Mouse (Mus musculus) myocyte (in vitro differentiated cells): Measurements from ENCODE around the gene Swap70. TPM values are rescaled to one million over a fixed set of nuclear protein-coding genes. Genes with fewer than 3 reads are reported as not detected.

Experiments used
- H3K27me3 ChIP-seq: one replicate; pipeline ENCODE4 v1.6.1; 2011; ENCODE audit not compliant: control insufficient read depth, insufficient read depth, insufficient read length
- H3K36me3 ChIP-seq: one replicate; pipeline ENCODE4 v1.6.1; 2011; ENCODE audit not compliant: control insufficient read depth, insufficient read depth
- H3K4me2 ChIP-seq: one replicate; pipeline ENCODE4 v1.6.1; 2011; ENCODE audit warnings: low read depth, control low read depth
- H3K4me3 ChIP-seq: one replicate; pipeline ENCODE4 v1.5.1; 2011; ENCODE audit warnings: mild to moderate bottlenecking, control low read depth, moderate library complexity
- H3K79me2 ChIP-seq: one replicate; pipeline ENCODE4 v1.6.1; 2011; ENCODE audit not compliant: control insufficient read depth, insufficient read depth
- H3ac ChIP-seq: one replicate; pipeline ENCODE4 v1.6.1; 2011; ENCODE audit not compliant: control insufficient read depth, insufficient read length
- CEBPB ChIP-seq: IDR thresholded peaks from 2 replicates; pipeline ENCODE4 v1.6.1; 2011; ENCODE audit warnings: mild to moderate bottlenecking, moderate library complexity; ENCODE audit not compliant: poor library complexity, insufficient read depth, severe bottlenecking
- E2F4 ChIP-seq: IDR thresholded peaks from one replicate; pipeline ENCODE4 v1.6.1; 2011; ENCODE audit warnings: mild to moderate bottlenecking, control low read depth, moderate library complexity; ENCODE audit not compliant: insufficient read depth
- MAX ChIP-seq: IDR thresholded peaks from one replicate; pipeline ENCODE4 v1.6.1; 2011; ENCODE audit warnings: low read depth, mild to moderate bottlenecking, control low read depth
- MYOD1 ChIP-seq, 3 experiments: IDR thresholded peaks; one replicate each; pipeline ENCODE4 v1.6.1; 2011; ENCODE audit warnings: control low read depth in 2 of 3, low read depth in 2 of 3, mild to moderate bottlenecking in 2 of 3, moderate library complexity in 1 of 3; ENCODE audit not compliant: insufficient read length in 2 of 3, control insufficient read depth in 1 of 3
- MYOG ChIP-seq, 3 experiments: IDR thresholded peaks; one replicate each; pipeline ENCODE4 v1.6.1; 2011; ENCODE audit warnings: control low read depth in 2 of 3, low read depth in 2 of 3, mild to moderate bottlenecking in 2 of 3; ENCODE audit not compliant: insufficient read length in 2 of 3, control insufficient read depth in 1 of 3, insufficient read depth in 1 of 3
- POLR2A ChIP-seq: IDR thresholded peaks from one replicate; pipeline ENCODE4 v1.6.1; 2011; ENCODE audit warnings: low read depth, mild to moderate bottlenecking, control low read depth, moderate library complexity; ENCODE audit not compliant: insufficient read length
- POLR2AphosphoS2 ChIP-seq: IDR thresholded peaks from one replicate; pipeline ENCODE4 v1.6.1; 2011; ENCODE audit warnings: low read depth, control low read depth; ENCODE audit not compliant: insufficient read length
- REST ChIP-seq: IDR thresholded peaks from one replicate; pipeline ENCODE4 v1.6.1; 2011; ENCODE audit warnings: mild to moderate bottlenecking, control low read depth, moderate library complexity; ENCODE audit not compliant: insufficient read depth, insufficient read length
- SRF ChIP-seq: IDR thresholded peaks from one replicate; pipeline ENCODE4 v1.6.1; 2011; ENCODE audit warnings: low read depth; ENCODE audit not compliant: control insufficient read depth, insufficient read length
- TCF12 ChIP-seq: IDR thresholded peaks from one replicate; pipeline ENCODE4 v1.6.1; 2011; ENCODE audit warnings: mild to moderate bottlenecking, control low read depth; ENCODE audit not compliant: poor library complexity, insufficient read depth, severe bottlenecking
- TCF3 ChIP-seq: IDR thresholded peaks from one replicate; pipeline ENCODE4 v1.6.1; 2011; ENCODE audit warnings: low read depth, control low read depth; ENCODE audit not compliant: insufficient read length
- USF1 ChIP-seq: IDR thresholded peaks from one replicate; pipeline ENCODE4 v1.6.1; 2011; ENCODE audit warnings: low read depth, mild to moderate bottlenecking, control low read depth, moderate library complexity
- polyA plus RNA-seq: library from polyadenylated mRNA; unstranded; fragments of >200 nt; fragmentation: generic; extraction: Trizol; gene quantifications from one replicate; pipeline ENCODE4 v1.2.1, GENCODE M21; 2012; ENCODE audit warnings: missing spikeins

Gene Swap70
- polyA plus RNA-seq, 1 experiment: 11.4 TPM

DNA sequence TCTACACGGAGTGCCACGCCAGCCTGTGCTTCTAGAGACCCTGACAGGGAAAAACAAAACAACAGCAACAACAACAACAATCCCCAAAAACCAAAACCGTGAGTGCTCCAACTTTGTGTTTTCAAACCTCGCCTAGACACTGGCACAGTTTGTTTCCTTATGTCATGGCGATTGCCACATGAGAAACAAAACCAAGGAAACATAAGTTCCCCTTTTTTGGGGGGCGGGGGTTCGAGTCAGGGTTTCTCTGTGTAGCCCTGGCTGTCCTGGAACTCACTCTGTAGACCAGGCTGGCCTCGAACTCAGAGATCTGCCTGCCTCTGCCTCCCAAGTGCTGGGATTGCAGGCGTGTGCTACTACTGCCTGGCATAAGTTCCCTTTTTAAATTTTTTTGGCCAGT is 46.5 kb downstream of the Swap70 start:
- TF ChIP-seq USF1 (no peak), TCF3 (no peak), TCF12 (no peak), POLR2A (no peak), SRF (no peak), CEBPB (no peak), MYOD1 (IDR thresholded peaks at IDR 0.05; ENCODE audit: control insufficient read depth in 1 of 3, insufficient read length in 2 of 3, low read depth in 2 of 3) (no peak), MYOG (IDR thresholded peaks at IDR 0.05; ENCODE audit: control insufficient read depth in 1 of 3, insufficient read depth in 1 of 3, insufficient read length in 2 of 3, low read depth in 2 of 3) (no peak), E2F4 (no peak), MAX (no peak), REST (no peak)
- Histone ChIP-seq H3K36me3 (peaks cover 19% of the 10 kb centered on the region), H3K79me2 (no peaks in the 10 kb centered on the region), H3K4me3 (no peak overlapping the region), H3K4me2 (no peak overlapping the region), H3ac (no peak overlapping the region), H3K27me3 (no peaks in the 10 kb centered on the region)

- H3K4me3 ChIP-seq: no peak overlapping the region
- TF ChIP-seq POLR2AphosphoS2: no peak
- TF ChIP-seq TCF3: no peak
- no peak for TF ChIP-seq REST
- no peak for TF ChIP-seq MYOG (IDR thresholded peaks at IDR 0.05; ENCODE audit: control insufficient read depth in 1 of 3, insufficient read depth in 1 of 3, insufficient read length in 2 of 3, low read depth in 2 of 3)
- no peak for TF ChIP-seq CEBPB
- no peak for TF ChIP-seq SRF
- TF ChIP-seq USF1: no peak
- peaks cover 16% of the 10 kb centered on the region for H3K36me3 ChIP-seq
- H3K4me2 ChIP-seq: no peak overlapping the region
- no peak overlapping the region for H3ac ChIP-seq
- H3K79me2 ChIP-seq: no peaks in the 10 kb centered on the region
- no peaks in the 10 kb centered on the region for H3K27me3 ChIP-seq
These were observed 47.0 kb downstream of the Swap70 start for GRCm38 (mm10) chr7:110268511-110268910.

DNA sequence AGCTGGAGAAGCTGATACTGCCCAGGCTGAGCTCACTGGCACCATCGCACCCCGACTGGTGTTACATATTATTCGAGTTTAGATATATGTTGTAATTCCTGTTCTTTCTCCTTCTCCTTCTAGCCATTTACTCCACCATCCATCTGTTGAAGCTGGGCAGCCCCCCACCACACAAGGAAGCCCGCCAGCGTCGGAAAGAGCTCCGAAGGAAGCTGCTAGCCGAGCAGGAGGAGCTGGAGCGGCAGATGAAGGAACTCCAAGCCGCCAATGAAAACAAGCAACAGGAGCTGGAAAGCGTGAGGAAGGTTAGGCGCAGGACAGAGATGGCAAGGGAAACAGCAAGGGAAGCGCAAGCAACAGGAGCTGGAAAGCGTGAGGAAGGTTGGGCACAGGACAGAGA is 48.3 kb downstream of the Swap70 start:
- no peak overlapping the region for H3ac ChIP-seq
- no peak overlapping the region for H3K4me3 ChIP-seq
- no peak for TF ChIP-seq TCF12
- TF ChIP-seq CEBPB: no peak
- TF ChIP-seq POLR2AphosphoS2: no peak
- no peak for TF ChIP-seq TCF3
- no peaks in the 10 kb centered on the region for H3K79me2 ChIP-seq
- H3K27me3 ChIP-seq: no peaks in the 10 kb centered on the region
- peaks cover 9% of the 10 kb centered on the region for H3K36me3 ChIP-seq
- no peak overlapping the region for H3K4me2 ChIP-seq

DNA sequence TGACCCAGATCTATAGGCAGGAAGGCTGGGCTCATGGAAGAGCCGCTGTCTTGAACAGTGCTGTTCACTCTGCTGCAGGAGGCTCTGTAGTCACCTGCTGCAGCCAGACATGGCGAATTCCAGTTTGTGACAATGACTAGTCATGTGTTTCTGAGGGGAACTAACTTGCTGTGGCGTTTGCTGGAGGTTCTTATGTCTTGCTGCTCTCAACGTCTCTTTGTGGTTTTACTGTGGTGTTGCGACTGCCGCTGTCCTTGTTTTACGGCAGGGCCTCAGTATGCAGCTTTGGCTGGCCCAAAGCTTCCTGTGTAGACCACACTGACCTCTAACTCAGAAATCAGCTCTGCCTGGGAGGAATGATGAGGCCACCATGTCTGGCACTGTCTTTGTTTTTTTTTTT is 48.9 kb downstream of the Swap70 start:
- Histone ChIP-seq H3K4me3 (no peak overlapping the region), H3K27me3 (no peaks in the 10 kb centered on the region), H3ac (no peak overlapping the region), H3K36me3 (peaks cover 9% of the 10 kb centered on the region), H3K79me2 (no peaks in the 10 kb centered on the region), H3K4me2 (no peak overlapping the region)
- TF ChIP-seq TCF3 (no peak), MYOD1 (IDR thresholded peaks at IDR 0.05; ENCODE audit: control insufficient read depth in 1 of 3, insufficient read length in 2 of 3, low read depth in 2 of 3) (no peak)

DNA sequence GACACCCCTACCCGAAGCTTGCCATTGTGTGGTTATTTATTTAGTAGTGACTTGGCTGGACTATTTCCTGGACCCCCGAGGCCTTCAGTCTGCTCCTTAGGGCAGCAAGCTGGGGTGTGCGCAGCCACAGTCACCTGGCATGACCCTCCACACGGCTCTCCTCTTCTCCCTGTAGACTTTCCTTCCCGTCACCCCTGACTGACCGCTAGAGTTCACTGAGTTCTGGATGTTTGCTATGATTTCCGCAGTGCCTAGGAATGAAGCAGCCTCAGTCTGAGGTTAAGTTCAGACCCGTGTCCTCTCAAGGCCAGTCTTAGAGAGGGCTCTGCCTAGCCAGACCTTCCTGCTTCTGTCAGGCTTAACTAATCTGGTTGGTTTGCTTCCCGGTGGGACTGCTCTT is 50.3 kb downstream of the Swap70 start:
- no peak for TF ChIP-seq CEBPB
- TF ChIP-seq MYOG (IDR thresholded peaks at IDR 0.05; ENCODE audit: control insufficient read depth in 1 of 3, insufficient read depth in 1 of 3, insufficient read length in 2 of 3, low read depth in 2 of 3): no peak
- TF ChIP-seq E2F4: no peak
- no peak for TF ChIP-seq REST
- Histone ChIP-seq H3ac (no peak overlapping the region), H3K4me2 (no peak overlapping the region), H3K79me2 (no peaks in the 10 kb centered on the region), H3K36me3 (peaks cover 20% of the 10 kb centered on the region), H3K27me3 (no peaks in the 10 kb centered on the region), H3K4me3 (no peak overlapping the region)

DNA sequence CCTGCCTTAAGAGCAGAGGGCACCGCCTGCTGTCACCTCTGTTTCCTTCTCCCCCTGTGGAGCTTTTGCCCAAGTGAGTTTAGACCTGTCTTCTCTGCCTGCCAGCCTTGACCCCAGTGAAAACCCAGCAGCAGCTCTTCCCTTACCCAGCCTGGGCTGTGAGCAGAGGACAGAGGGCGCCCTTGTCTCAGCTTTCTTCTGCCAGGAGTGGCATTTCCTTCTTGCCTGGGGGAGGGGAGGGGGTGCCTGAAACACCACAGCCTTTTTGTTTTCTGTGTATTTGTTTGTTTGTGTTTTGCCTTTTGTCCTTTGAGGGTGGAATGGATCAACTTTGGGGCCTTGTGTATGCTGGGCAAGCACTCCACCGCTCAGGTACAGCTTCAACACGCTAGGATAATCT is 50.9 kb downstream of the Swap70 start:
- Histone ChIP-seq H3ac (no peak overlapping the region), H3K36me3 (peaks cover 20% of the 10 kb centered on the region), H3K4me2 (no peak overlapping the region), H3K27me3 (no peaks in the 10 kb centered on the region), H3K4me3 (no peak overlapping the region), H3K79me2 (no peaks in the 10 kb centered on the region)
- TF ChIP-seq SRF: no peak
- TF ChIP-seq POLR2A: no peak
- TF ChIP-seq MYOG (IDR thresholded peaks at IDR 0.05; ENCODE audit: control insufficient read depth in 1 of 3, insufficient read depth in 1 of 3, insufficient read length in 2 of 3, low read depth in 2 of 3): no peak
- TF ChIP-seq USF1: no peak
